Mouse (Mus musculus) monocyte, adult 5-6 weeks (primary cell): ENCODE measurements around the gene 1700016K19Rik. TPM values are rescaled to one million over a fixed set of nuclear protein-coding genes. Genes with fewer than 3 reads are reported as not detected.

Experiments used
- ATAC-seq: fragments of 153-309, 156-312 bp; replicated peaks from 2 replicates; pipeline ENCODE4 v1.8.0; 2017; ENCODE audit warnings: mild to moderate bottlenecking; ENCODE audit not compliant: low TSS enrichment, insufficient number of reproducible peaks, severe bottlenecking, poor library complexity, low FRiP score
- total RNA-seq: library from RNA; stranded (forward); fragments of 200-1000, 200-491, 200-594 nt; gene quantifications from 3 replicates; pipeline ENCODE4 v1.2.3, GENCODE M21; 2017

Gene 1700016K19Rik
- 0.43 TPM in 1 of 3 replicates, not detected in the others for total RNA-seq

GRCm38 (mm10) chr11:75999440-76000155 lies at the start of gene 1700016K19Rik:
Gene 1700016K19Rik, plus strand, starts transcription at chr11:75999912.
- ATAC-seq: peak; percentile 83; the same call in 1 of the 2 replicates

GRCm38 (mm10) chr11:75950459-75950858 lies 49.3 kb upstream of the 1700016K19Rik start:
- no peak for ATAC-seq

- ATAC-seq: no peak
Observed at GRCm38 (mm10) chr11:75951895-75952294, 47.8 kb upstream of the 1700016K19Rik start.

- ATAC-seq: no peak
Observed at GRCm38 (mm10) chr11:75954896-75955295, 44.8 kb upstream of the 1700016K19Rik start.

GRCm38 (mm10) chr11:75956651-75957050 lies 43.1 kb upstream of the 1700016K19Rik start:
- no peak for ATAC-seq

GRCm38 (mm10) chr11:75957124-75957832 lies 42.4 kb upstream of the 1700016K19Rik start:
- ATAC-seq: no peak

- no peak for ATAC-seq
Observed at GRCm38 (mm10) chr11:75961782-75962181, 37.9 kb upstream of the 1700016K19Rik start.

GRCm38 (mm10) chr11:75963730-75964475 lies 35.8 kb upstream of the 1700016K19Rik start:
- ATAC-seq: no peak

GRCm38 (mm10) chr11:75964476-75964730 lies 35.3 kb upstream of the 1700016K19Rik start:
- ATAC-seq: no peak

GRCm38 (mm10) chr11:75965674-75966400 lies 33.9 kb upstream of the 1700016K19Rik start:
- no peak for ATAC-seq

GRCm38 (mm10) chr11:75966401-75967372 lies 33.0 kb upstream of the 1700016K19Rik start:
- peak; percentile 42 for ATAC-seq

GRCm38 (mm10) chr11:75968761-75969160 lies 31.0 kb upstream of the 1700016K19Rik start:
- ATAC-seq: no peak

GRCm38 (mm10) chr11:75970629-75971028 lies 29.1 kb upstream of the 1700016K19Rik start:
- no peak for ATAC-seq

GRCm38 (mm10) chr11:75972188-75972587 lies 27.5 kb upstream of the 1700016K19Rik start:
- ATAC-seq: no peak

- no peak for ATAC-seq
Observed at GRCm38 (mm10) chr11:75972916-75973567, 26.7 kb upstream of the 1700016K19Rik start.

- ATAC-seq: no peak
Observed at GRCm38 (mm10) chr11:75973988-75974387, 25.7 kb upstream of the 1700016K19Rik start.

- peak; percentile 70; the same call in 1 of the 2 replicates for ATAC-seq
Observed at GRCm38 (mm10) chr11:75976748-75977147, 23.0 kb upstream of the 1700016K19Rik start.
